Mouse (Mus musculus) stomach, embryonic 14.5 days (tissue): ENCODE results near the gene Serpina3c. TPM values are rescaled to one million over a fixed set of nuclear protein-coding genes. Genes with fewer than 3 reads are reported as not detected.

Experiments
- ATAC-seq: fragments of 200-750 bp; cut with Nextera tagmentation; 2 replicates; pipeline ENCODE4 v1.8.0; 2017; ENCODE audit warnings: low read depth, moderate TSS enrichment; ENCODE audit not compliant: insufficient number of reproducible peaks, insufficient read depth, low FRiP score
- H3K27ac ChIP-seq: fragments of 300-500 bp; sonication (generic); 2 replicates; pipeline ENCODE4 v1.5.1; 2014; ENCODE audit warnings: mild to moderate bottlenecking, low read length, moderate library complexity, mixed read lengths
- H3K27me3 ChIP-seq: fragments of 300-500 bp; sonication (generic); 2 replicates; pipeline ENCODE4 v1.6.1; 2014; ENCODE audit warnings: low read length, control low read depth, mixed read lengths; ENCODE audit not compliant: control insufficient read depth, insufficient read depth
- H3K36me3 ChIP-seq: fragments of 300-500 bp; sonication (generic); 2 replicates; pipeline ENCODE4 v1.6.1; 2014; ENCODE audit warnings: mild to moderate bottlenecking, control low read depth, low read length, moderate library complexity, mixed read lengths; ENCODE audit not compliant: control insufficient read depth, insufficient read depth
- H3K4me1 ChIP-seq: fragments of 300-500 bp; sonication (generic); 2 replicates; pipeline ENCODE4 v1.6.1; 2014; ENCODE audit warnings: low read length, control low read depth, mixed read lengths; ENCODE audit not compliant: control insufficient read depth, insufficient read depth
- H3K4me2 ChIP-seq: fragments of 300-500 bp; sonication (generic); replicated peaks from 2 replicates; pipeline ENCODE4 v1.6.1; 2014; ENCODE audit warnings: low read depth, low read length, control low read depth
- H3K4me3 ChIP-seq: fragments of 300-500 bp; sonication (generic); 2 replicates; pipeline ENCODE4 v1.5.1; 2014; ENCODE audit warnings: low read depth, low read length, control low read depth
- H3K9ac ChIP-seq: fragments of 300-500 bp; sonication (generic); replicated peaks from 2 replicates; pipeline ENCODE4 v1.6.1; 2014; ENCODE audit warnings: low read depth, mild to moderate bottlenecking, control low read depth, low read length, moderate library complexity, mixed read lengths
- H3K9me3 ChIP-seq: fragments of 300-500 bp; sonication (generic); 2 replicates; pipeline ENCODE4 v1.6.1; 2016; ENCODE audit warnings: low read depth, low read length, control low read depth; ENCODE audit not compliant: control insufficient read depth
- WGBS: fragments of 180-500 bp; shearing (Covaris S2); extraction: QIAGEN DNeasy Blood & Tissue Kit; methylation state at CpG from one replicate; pipeline ENCODE4 v1.1.7; 2014; 5-methylcytosine and 5-hydroxymethylcytosine counted together
- polyA plus RNA-seq: library from polyadenylated mRNA; unstranded; fragments of >200 nt; fragmentation: Nextera tagmentation; extraction: Ambion mirVana; gene quantifications from 2 replicates; pipeline ENCODE4 v1.2.1, GENCODE M21; 2014

Serpina3c gene
- polyA plus RNA-seq, 1 experiment from 2014 or later = not detected

GRCm38 (mm10) chr12:104100768-104101167 lies 52.9 kb downstream of the Serpina3c start, which contains the start of gene Serpina5:
TSS of gene Serpina5 (plus strand) at chr12:104101113.
- ATAC-seq = no peak
- H3K9me3 ChIP-seq = no peaks in the 10 kb centered on the region
- 85% methylated on average over 6 of the region's 6 CpGs for WGBS
- no peak within 1 kb of the TSS for H3K27ac ChIP-seq
- H3K4me3 ChIP-seq = no peak within 1 kb of the TSS
- no peaks in the 10 kb centered on the region for H3K27me3 ChIP-seq
- no peak within 1 kb of the TSS for H3K9ac ChIP-seq
- H3K4me1 ChIP-seq = no peaks in the 10 kb centered on the region
- no peak within 1 kb of the TSS for H3K4me2 ChIP-seq
- H3K36me3 ChIP-seq = no peaks in the 10 kb centered on the region

Other genes with a start within 250 kb of the Serpina3c start
- 1.1 and 6.2 TPM in 2 replicates for gene Serpina1c, start 249.0 kb downstream of the Serpina3c start, polyA plus RNA-seq
- gene Serpina1e, start 194.9 kb downstream of the Serpina3c start, polyA plus RNA-seq = 0.69 and 1.1 TPM in 2 replicates
- gene Serpina11, start 163.9 kb downstream of the Serpina3c start, polyA plus RNA-seq = not detected in 2 replicates
- not detected in 2 replicates for gene Serpina9, start 140.1 kb downstream of the Serpina3c start, polyA plus RNA-seq
- gene Serpina12, start 109.4 kb downstream of the Serpina3c start, polyA plus RNA-seq = not detected in 2 replicates
- not detected in 2 replicates for gene Serpina5, start 52.8 kb downstream of the Serpina3c start, polyA plus RNA-seq
- not detected in 2 replicates for gene Serpina3a, start 41.1 kb downstream of the Serpina3c start, polyA plus RNA-seq
- 0.19 TPM in 1 of 2 replicates, not detected in the other for gene Serpina3b, start 25.9 kb downstream of the Serpina3c start, polyA plus RNA-seq
- gene Serpina3f, start 60.7 kb upstream of the Serpina3c start, polyA plus RNA-seq = 0.23 TPM in 1 of 2 replicates, not detected in the other
- 0.97 and 1.3 TPM in 2 replicates for gene Serpina3g, start 82.4 kb upstream of the Serpina3c start, polyA plus RNA-seq
- gene Serpina3i, start 109.3 kb upstream of the Serpina3c start, polyA plus RNA-seq = not detected in 2 replicates
- not detected in 2 replicates for gene Serpina3j, start 160.7 kb upstream of the Serpina3c start, polyA plus RNA-seq
- not detected in 2 replicates for gene Serpina3k, start 184.6 kb upstream of the Serpina3c start, polyA plus RNA-seq
- gene Serpina3m, start 184.6 kb upstream of the Serpina3c start, polyA plus RNA-seq = not detected in 2 replicates